Mouse (Mus musculus) stomach, postnatal 0 days (tissue): ENCODE measurements at regions not wholly inside any gene's neighbourhood (a gene's known extent, or its start where the extent isn't known, plus 50 kb on each side); places are given as distances from the start of the nearest gene placed in this dataset.
"Not testable (repeated sequence)": the region's sequence is repeated elsewhere in the genome, so short reads cannot be mapped to it uniquely, and the experiment has no call there.

ENCODE experiments used
- CTCF ChIP-seq: IDR thresholded peaks from 2 replicates; pipeline ENCODE4 v1.5.1; 2016; ENCODE audit warnings: antibody characterized with exemption, low read depth, mild to moderate bottlenecking, moderate library complexity
- EP300 ChIP-seq: optimal IDR thresholded peaks from 2 replicates; pipeline ENCODE3; 2016; ENCODE audit warnings: antibody characterized with exemption

GRCm38 (mm10) chr1:193486668-193487067 is 116.6 kb upstream of the Camk1g start:
- TF ChIP-seq EP300, CTCF: not testable (repeated sequence)
